Mouse (Mus musculus): ENCODE measurements at regions not wholly inside any gene's neighbourhood (a gene's known extent, or its start where the extent isn't known, plus 50 kb on each side); places are given as distances from the start of the nearest gene placed in this dataset.

DNA sequence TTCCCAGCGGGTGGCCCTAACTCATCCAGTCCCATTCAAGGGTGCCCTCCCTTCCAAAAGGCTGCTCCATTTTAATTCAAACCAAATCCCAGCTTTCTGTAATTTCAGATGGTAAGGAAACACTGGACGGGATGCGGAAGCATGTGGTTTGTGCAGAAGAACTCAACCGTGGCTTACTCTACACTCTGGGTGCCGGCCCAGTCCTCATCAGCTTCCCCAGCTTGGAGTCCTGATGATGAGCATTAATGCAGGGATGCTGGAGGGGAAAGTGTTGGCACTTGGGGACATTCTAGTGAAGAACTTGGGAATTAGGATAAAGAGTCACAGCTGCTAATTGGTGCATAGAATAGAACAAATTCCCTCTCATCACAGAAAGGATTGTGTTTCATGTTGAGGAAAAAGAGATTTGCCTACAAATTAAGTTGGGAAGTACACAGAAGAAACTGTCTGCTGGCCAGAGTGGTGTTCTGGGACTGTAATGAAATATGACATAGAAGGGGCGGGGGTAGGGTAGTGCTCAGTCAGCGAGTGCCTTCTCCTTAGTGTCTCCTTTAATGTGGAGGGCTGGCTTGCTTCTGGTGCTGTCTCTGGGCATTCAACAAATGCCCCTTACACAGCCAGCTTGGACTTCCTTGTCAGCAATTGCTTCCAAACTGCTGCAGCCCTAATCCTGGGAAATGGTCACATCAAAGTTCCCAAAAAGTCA, 285.0 kb upstream of the Bmper start:
- DNase-seq (ENCODE audit: low spot score) = no peak

DNA sequence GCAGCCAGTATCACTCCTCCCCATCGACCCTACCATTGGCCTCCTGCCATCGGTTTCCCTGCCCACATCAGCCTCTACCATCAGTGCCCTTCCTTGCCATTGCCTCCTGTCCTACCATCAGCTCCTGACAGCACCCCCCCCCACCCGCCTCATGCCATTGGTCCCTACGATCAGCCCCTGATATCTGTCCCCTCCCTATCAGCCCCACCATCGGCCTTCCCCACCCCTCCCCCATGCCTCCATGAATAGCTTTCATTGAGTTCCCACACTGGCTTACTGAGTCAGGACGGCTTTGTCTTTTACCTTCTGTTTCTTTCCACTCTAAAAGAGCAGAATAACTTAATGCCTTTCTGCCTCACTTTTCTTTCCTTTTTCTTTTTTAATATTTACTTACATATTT, 277.9 kb upstream of the Bmper start:
- DNase-seq (ENCODE audit: low spot score) = no peak

GRCm38 (mm10) chr9:22945426-22945955, 277.4 kb upstream of the Bmper start:
- DNase-seq (ENCODE audit: low spot score) = no peak

- no peak for DNase-seq (ENCODE audit: low spot score)
These were observed 270.1 kb upstream of the Bmper start for GRCm38 (mm10) chr9:22952571-22953442.

DNA sequence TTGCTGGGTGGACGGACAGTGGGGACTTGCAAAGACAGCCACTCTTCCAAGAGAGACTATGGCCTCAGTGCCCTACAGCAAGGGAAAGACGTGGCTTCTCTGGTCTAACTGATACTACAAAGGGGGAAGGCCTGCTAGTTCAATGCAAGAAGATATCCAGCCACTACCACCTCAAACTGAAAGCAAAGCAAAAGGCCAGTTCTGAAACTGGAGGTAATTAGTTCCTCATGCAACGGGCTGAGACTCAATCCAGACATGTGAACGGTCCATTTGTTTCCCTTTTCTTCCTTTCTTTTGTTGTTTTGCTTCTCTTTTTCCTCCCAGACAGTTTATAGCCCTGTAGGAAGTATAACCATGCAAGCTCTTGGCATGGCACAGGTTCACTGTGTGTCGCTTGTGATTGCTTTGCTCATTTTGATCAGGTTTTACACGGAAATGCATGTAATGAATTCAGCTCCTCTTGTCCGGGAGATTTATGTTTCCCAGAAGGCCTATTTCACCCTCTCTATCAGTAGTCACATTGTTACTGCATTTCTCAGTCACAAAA, 260.5 kb upstream of the Bmper start:
- DNase-seq (ENCODE audit: low spot score) = no peak

DNA sequence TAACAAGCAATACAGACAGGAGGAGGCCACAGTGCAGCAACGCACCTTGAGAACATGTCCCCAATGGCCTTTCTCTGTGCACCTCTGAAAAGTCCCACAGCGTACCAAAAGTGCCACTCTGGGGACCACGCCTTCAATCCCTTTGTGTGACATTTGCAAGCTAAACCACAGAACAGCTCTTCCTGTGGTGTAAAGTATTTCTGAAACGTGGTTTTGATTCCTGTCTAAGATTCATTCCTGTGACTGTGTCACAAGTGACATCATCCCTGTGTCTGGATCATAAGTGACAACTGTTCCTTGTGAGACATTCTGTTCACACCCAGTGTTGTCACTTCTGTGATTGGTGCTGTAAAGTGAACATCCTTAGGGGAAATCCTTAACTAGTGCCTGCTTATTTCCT, 251.6 kb upstream of the Bmper start:
- no peak for DNase-seq (ENCODE audit: low spot score)

DNA sequence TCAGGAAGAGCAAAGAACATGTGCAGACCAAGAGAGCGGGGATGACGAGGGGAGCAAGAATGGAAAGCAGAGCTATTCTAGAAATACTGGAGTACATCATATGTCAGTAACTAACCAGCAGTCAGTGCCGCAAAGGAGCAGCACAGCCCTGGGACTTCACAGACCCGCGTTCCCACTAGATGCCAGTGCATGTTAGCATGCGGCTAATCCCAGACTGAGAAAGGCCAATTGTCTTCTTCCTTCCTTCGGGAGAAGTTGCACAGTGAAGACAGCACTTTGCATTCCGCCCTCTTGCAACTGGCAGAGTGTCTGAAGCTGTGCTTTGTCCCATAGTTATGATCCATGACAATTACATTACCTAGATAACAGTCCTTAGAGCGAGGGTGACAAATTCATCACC, 246.1 kb upstream of the Bmper start:
- no peak for DNase-seq (ENCODE audit: low spot score)

- no peak for DNase-seq (ENCODE audit: low spot score)
These were observed 243.2 kb upstream of the Bmper start for GRCm38 (mm10) chr9:22979627-22980026.

DNA sequence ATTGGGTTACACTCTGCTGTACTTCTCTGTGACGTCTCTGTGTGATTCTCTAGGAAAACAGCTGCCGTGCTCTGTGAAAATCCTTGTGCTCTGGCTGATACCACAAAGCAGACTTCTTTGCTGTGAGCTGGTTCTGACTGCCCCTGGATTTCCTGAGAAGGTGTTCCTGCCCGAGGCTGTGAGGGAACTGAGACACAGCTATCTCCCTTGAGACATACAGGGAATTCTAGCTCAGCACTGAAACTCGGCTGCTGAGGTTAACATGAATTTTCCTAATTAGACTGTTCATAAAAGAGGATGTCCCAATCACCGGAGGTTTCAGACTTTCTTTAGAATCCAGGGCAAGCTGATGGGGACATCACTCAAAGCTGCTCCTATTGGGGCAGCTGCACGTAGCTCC, 233.4 kb upstream of the Bmper start:
- no peak for DNase-seq (ENCODE audit: low spot score)

DNA sequence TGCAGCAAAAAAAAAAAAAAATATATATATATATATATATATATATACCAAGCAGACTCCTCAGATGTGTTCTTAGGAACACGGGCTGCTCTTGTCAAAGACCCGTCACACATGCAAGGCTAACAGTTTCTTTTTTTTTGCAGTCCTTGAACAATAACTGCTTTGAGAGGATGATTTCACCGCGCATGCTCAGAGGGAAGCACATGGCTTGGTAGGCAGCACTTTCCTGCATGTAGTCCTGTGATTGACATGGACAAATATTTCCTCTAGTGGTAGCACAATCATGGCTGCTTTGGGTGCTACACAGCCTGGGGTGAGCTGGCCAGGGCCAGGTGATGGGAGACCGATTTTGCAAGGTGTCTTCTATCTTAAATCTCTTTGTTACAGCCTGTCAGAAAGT, 229.3 kb upstream of the Bmper start:
- no peak for DNase-seq (ENCODE audit: low spot score)

GRCm38 (mm10) chr9:22995564-22995963, 227.3 kb upstream of the Bmper start:
- DNase-seq (ENCODE audit: low spot score) = no peak

- no peak for DNase-seq (ENCODE audit: low spot score)
These were observed 224.6 kb upstream of the Bmper start for GRCm38 (mm10) chr9:22998306-22998705.

- no peak for DNase-seq (ENCODE audit: low spot score)
These were observed 223.7 kb upstream of the Bmper start for GRCm38 (mm10) chr9:22999181-22999580.

- DNase-seq (ENCODE audit: low spot score) = no peak
These were observed 222.7 kb upstream of the Bmper start for GRCm38 (mm10) chr9:23000200-23000599.

- no peak for DNase-seq (ENCODE audit: low spot score)
These were observed 219.4 kb upstream of the Bmper start for GRCm38 (mm10) chr9:23003195-23004061.

GRCm38 (mm10) chr9:23005005-23005404, 217.9 kb upstream of the Bmper start:
- no peak for DNase-seq (ENCODE audit: low spot score)

DNA sequence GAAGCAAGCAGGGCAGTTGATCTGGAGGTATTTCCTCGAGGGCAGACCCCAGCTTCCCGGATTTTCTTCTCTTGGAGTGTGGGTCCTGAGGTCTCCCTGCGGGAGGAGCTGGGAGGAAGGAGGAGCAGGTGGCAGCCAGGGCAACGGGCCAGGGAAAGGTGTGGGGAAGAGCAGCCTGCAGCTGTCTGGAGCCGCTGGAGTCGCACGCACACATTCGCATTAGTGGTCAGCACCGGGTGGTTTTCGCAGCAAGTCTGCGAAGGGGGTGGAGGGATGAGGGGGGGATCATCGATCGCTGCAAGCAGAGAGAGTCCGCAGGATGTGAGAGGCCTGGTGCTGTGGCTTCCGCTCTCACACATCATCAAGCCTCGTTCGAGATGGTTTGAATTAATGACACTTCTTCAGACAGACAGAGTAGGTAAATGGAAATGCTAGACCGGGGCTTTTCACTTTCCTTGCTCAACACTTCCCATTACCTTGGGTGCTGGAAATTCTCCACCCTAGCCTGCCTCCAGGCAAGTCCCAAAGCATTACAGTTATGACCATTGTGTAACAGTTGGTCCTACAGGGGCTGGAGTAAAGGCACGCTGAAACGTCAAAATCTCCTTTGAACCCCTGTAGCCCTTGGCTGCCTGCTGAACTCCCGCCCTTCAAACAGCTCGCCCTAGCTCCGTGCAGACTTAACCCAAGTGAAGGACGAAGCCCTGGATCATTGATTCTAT, 213.3 kb upstream of the Bmper start:
- DNase-seq (ENCODE audit: low spot score) = no peak

DNA sequence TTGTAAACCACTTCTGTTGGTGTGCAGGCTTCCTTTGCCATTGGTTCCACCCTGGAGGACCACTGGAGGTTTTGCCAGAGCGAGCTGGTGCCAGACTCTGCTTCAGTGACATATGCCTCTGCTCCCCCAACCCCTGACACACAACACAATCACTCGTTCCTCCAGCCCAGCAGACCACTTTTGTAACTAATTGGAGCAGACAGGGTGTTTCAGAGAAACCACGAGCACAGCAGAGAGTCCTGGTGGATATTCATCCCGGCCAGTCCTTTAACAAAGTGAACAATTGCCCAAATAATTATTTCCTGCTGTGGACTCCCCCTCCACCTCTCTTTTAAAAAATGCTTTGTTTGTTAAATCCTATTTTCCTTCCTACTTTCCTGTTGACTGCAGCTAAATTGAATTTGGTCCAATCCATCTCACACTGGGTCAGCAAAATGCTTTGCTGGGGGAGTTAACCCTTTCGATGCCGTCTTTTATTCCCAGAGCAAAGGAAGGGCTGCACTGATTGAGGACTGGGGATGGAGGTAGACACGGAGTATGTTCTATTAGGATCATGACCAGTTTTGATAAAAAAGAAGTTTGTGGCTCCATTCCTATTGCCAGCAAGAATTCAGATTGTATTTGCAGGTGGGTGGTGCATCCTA, 211.4 kb upstream of the Bmper start:
- DNase-seq (ENCODE audit: low spot score) = no peak

DNA sequence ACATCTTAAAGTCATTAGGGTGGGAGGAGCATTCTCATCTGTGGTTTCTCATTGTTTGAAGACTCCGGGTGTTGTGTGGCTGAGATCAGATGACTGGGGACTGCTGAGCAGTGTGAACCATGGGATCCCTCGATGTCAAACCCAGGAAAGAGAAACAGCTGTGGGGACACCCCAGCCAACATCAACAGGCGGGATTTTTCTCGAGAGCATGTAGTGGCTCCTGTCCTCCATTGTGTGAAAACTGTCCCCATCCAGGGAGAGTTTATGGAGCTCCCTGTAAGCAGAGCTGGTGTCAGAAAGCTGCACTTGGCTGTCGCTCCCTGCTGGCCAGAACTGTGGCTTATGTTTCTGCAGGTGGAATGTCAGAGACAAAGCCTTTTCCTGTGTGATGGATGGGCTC, 210.7 kb upstream of the Bmper start:
- no peak for DNase-seq (ENCODE audit: low spot score)

GRCm38 (mm10) chr9:23016733-23017132, 206.1 kb upstream of the Bmper start:
- DNase-seq (ENCODE audit: low spot score) = no peak

Data from thymus, postnatal 0 days (tissue).